Mouse (Mus musculus): ENCODE results near the gene Cks2. TPM values are rescaled to one million over a fixed set of nuclear protein-coding genes. Genes with fewer than 3 reads are reported as not detected.

Gene Cks2
- 7.1 TPM for total RNA-seq (2023)

GRCm38 (mm10) chr13:51644829-51645789 lies at the start of gene Cks2:
Gene Cks2, plus strand, starts transcription at chr13:51645232.

GRCm38 (mm10) chr13:51651408-51652064 lies 6.5 kb downstream of the Cks2 start, which contains the start of gene Secisbp2:
Gene Secisbp2, plus strand, starts transcription at chr13:51651697.

Other genes starting within 250 kb of the Cks2 start
- gene S1pr3, start 236.6 kb upstream of the Cks2 start, total RNA-seq (2023), result 5.8 TPM
- not detected for gene Shc3, start 75.8 kb upstream of the Cks2 start, total RNA-seq (2023)
- 71.0 TPM for gene Secisbp2, start 6.5 kb downstream of the Cks2 start, total RNA-seq (2023)
- 218 TPM for gene Sema4d, start 148.5 kb downstream of the Cks2 start, total RNA-seq (2023)
- gene Gadd45g, start 201.4 kb downstream of the Cks2 start, total RNA-seq (2023), result 4.9 TPM